Mouse (Mus musculus) midbrain, embryonic 11.5 days (tissue): ENCODE data around the gene Sgms1. TPM values are rescaled to one million over a fixed set of nuclear protein-coding genes. Genes with fewer than 3 reads are reported as not detected.
A peak's percentile ranks its signal among the peaks of the same experiment; 100 is the strongest.

Source experiments
- ATAC-seq: fragments of 200-750 bp; cut with Nextera tagmentation; 2 replicates; pipeline ENCODE4 v1.8.0; 2017; ENCODE audit warnings: moderate TSS enrichment, moderate library complexity; ENCODE audit not compliant: low FRiP score
- DNase-seq: peaks from one replicate; pipeline ENCODE4 v3.0.0; 2015; ENCODE audit warnings: low spot score; ENCODE audit errors: missing footprints
- H3K27ac ChIP-seq: fragments of 300-500 bp; sonication (generic); 2 replicates; pipeline ENCODE4 v1.5.1; 2014; ENCODE audit warnings: low read depth, low read length
- H3K27me3 ChIP-seq: fragments of 300-500 bp; sonication (generic); 2 replicates; pipeline ENCODE4 v1.6.1; 2014; ENCODE audit warnings: mild to moderate bottlenecking, low read length, moderate library complexity, mixed read lengths; ENCODE audit not compliant: control insufficient read depth, insufficient read depth
- H3K36me3 ChIP-seq: fragments of 300-500 bp; sonication (generic); 2 replicates; pipeline ENCODE4 v1.6.1; 2014; ENCODE audit warnings: mild to moderate bottlenecking, low read length, moderate library complexity, mixed read lengths; ENCODE audit not compliant: control insufficient read depth, insufficient read depth
- H3K4me1 ChIP-seq: fragments of 300-500 bp; sonication (generic); 2 replicates; pipeline ENCODE4 v1.6.1; 2014; ENCODE audit warnings: low read length; ENCODE audit not compliant: control insufficient read depth, insufficient read depth
- H3K4me2 ChIP-seq: fragments of 300-500 bp; sonication (generic); 2 replicates; pipeline ENCODE4 v1.6.1; 2014; ENCODE audit warnings: mild to moderate bottlenecking, moderate library complexity
- H3K4me3 ChIP-seq: fragments of 300-500 bp; sonication (generic); 2 replicates; pipeline ENCODE4 v1.5.1; 2014; ENCODE audit warnings: low read depth, low read length
- H3K9ac ChIP-seq: fragments of 300-500 bp; sonication (generic); 2 replicates; pipeline ENCODE4 v1.6.1; 2014; ENCODE audit warnings: low read length
- H3K9me3 ChIP-seq: fragments of 300-500 bp; sonication (generic); 2 replicates; pipeline ENCODE4 v1.6.1; 2016; ENCODE audit warnings: low read length; ENCODE audit not compliant: control insufficient read depth
- WGBS: fragments of 180-500 bp; shearing (Covaris S2); extraction: QIAGEN DNeasy Blood & Tissue Kit; methylation state at CpG from one replicate; pipeline ENCODE4 v1.1.7; 2014; 5-methylcytosine and 5-hydroxymethylcytosine counted together
- polyA plus RNA-seq: library from polyadenylated mRNA; unstranded; fragments of >200 nt; fragmentation: Nextera tagmentation; extraction: Ambion mirVana; gene quantifications from 2 replicates; pipeline ENCODE4 v1.2.1, GENCODE M21; 2014

Sgms1 gene
- polyA plus RNA-seq, 1 experiment from 2014 or later, result 10.1 TPM

- Histone ChIP-seq H3K9ac (no peak overlapping the region), H3K36me3 (no peaks in the 10 kb centered on the region), H3K4me2 (no peak overlapping the region), H3K27ac (no peak overlapping the region), H3K27me3 (no peaks in the 10 kb centered on the region), H3K4me3 (no peak overlapping the region), H3K9me3 (no peaks in the 10 kb centered on the region), H3K4me1 (no peaks in the 10 kb centered on the region)
- no peak for DNase-seq
- ATAC-seq, result no peak
- WGBS, result 89% methylated on average over 4 of the region's 4 CpGs
Measured at GRCm38 (mm10) chr19:32242153-32242552, 147.4 kb downstream of the Sgms1 start.

GRCm38 (mm10) chr19:32240417-32240990 lies 149.0 kb downstream of the Sgms1 start:
- Histone ChIP-seq H3K27me3 (no peaks in the 10 kb centered on the region), H3K27ac (no peak overlapping the region), H3K4me3 (no peak overlapping the region), H3K9ac (no peak overlapping the region), H3K4me2 (no peak overlapping the region), H3K4me1 (no peaks in the 10 kb centered on the region), H3K9me3 (no peaks in the 10 kb centered on the region), H3K36me3 (no peaks in the 10 kb centered on the region)
- WGBS, result 83% methylated on average over 7 of the region's 8 CpGs
- ATAC-seq (no peak), DNase-seq (no peak)

GRCm38 (mm10) chr19:32239925-32240324 lies 149.6 kb downstream of the Sgms1 start:
- 87% methylated on average over 4 of the region's 4 CpGs for WGBS
- no peaks in the 10 kb centered on the region for H3K27me3 ChIP-seq
- no peak for ATAC-seq

GRCm38 (mm10) chr19:32239459-32239792 lies 150.1 kb downstream of the Sgms1 start:
- Histone ChIP-seq H3K4me3 (no peak overlapping the region), H3K9me3 (no peaks in the 10 kb centered on the region), H3K27me3 (no peaks in the 10 kb centered on the region), H3K4me2 (no peak overlapping the region), H3K9ac (no peak overlapping the region), H3K27ac (no peak overlapping the region), H3K36me3 (no peaks in the 10 kb centered on the region), H3K4me1 (no peaks in the 10 kb centered on the region)
- ATAC-seq, result no peak
- 95% methylated on average over 5 of the region's 6 CpGs for WGBS
- no peak for DNase-seq

More at GRCm38 (mm10) chr19:32239925-32240324, 149.6 kb downstream of the Sgms1 start:
- Histone ChIP-seq H3K4me3 (no peak overlapping the region), H3K4me2 (no peak overlapping the region), H3K9ac (no peak overlapping the region), H3K27ac (no peak overlapping the region), H3K36me3 (no peaks in the 10 kb centered on the region), H3K9me3 (no peaks in the 10 kb centered on the region), H3K4me1 (no peaks in the 10 kb centered on the region)
- no peak for DNase-seq

- H3K36me3 ChIP-seq, result no peaks in the 10 kb centered on the region
- H3K4me3 ChIP-seq, result no peak overlapping the region
- no peaks in the 10 kb centered on the region for H3K9me3 ChIP-seq
- no peaks in the 10 kb centered on the region for H3K4me1 ChIP-seq
- H3K9ac ChIP-seq, result no peak overlapping the region
- H3K27ac ChIP-seq, result no peak overlapping the region
- DNase-seq (peak; percentile 41), ATAC-seq (no peak)
- H3K27me3 ChIP-seq, result no peaks in the 10 kb centered on the region
- no peak overlapping the region for H3K4me2 ChIP-seq
- 87% methylated on average over 11 of the region's 11 CpGs for WGBS
Measured at GRCm38 (mm10) chr19:32238722-32239458, 150.6 kb downstream of the Sgms1 start.

DNA sequence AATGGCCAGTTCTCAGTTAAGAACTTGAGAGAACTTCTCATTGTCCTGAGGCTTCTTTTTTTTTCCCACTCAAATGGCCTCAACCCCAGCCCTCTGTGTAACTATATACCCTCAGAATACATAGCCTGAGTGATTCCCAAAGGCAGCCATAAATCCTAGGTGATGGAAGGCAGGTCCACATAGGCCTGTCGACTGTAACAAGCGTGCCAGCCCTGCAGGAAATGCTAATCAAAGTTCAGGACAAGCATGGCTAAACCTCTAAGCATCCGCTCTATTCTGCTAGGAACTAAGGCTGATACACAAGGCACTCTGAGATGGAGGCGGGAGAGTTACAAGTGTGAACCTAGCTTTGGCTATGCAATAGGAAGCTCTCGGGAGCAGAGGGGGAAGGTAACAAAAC lies 151.8 kb downstream of the Sgms1 start:
- no peak overlapping the region for H3K27ac ChIP-seq
- DNase-seq, result peak; percentile 28
- H3K36me3 ChIP-seq, result no peaks in the 10 kb centered on the region
- H3K4me3 ChIP-seq, result no peak overlapping the region
- no peak for ATAC-seq
- WGBS, result 67% methylated on average over 5 of the region's 5 CpGs
- H3K27me3 ChIP-seq, result no peaks in the 10 kb centered on the region
- H3K9me3 ChIP-seq, result no peaks in the 10 kb centered on the region
- no peak overlapping the region for H3K4me2 ChIP-seq
- H3K9ac ChIP-seq, result no peak overlapping the region
- no peaks in the 10 kb centered on the region for H3K4me1 ChIP-seq

DNA sequence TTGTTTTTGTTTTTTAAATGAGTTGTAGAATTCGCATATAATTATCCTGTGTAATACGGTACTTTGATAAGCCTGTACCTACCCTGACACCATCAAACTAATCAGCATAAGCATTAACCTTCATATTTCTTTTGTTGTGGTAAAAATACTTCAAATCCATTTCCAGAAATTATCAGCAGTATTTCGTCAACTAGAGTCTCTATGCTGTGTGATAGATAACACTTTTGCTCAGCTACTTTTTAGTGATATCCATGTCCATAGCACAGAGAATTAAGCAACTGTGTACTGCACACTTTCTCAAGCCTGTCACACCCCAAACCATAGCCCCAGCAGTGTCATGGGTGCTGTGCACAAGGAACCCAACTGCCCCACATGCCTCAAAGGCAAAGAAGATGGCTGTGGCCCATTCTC lies 152.3 kb downstream of the Sgms1 start:
- DNase-seq, result peak; percentile 61
- Histone ChIP-seq H3K27me3 (no peaks in the 10 kb centered on the region), H3K4me3 (no peak overlapping the region), H3K9ac (no peak overlapping the region), H3K4me1 (no peaks in the 10 kb centered on the region), H3K27ac (no peak overlapping the region), H3K4me2 (no peak overlapping the region), H3K9me3 (no peaks in the 10 kb centered on the region), H3K36me3 (no peaks in the 10 kb centered on the region)
- ATAC-seq, result no peak
- 90% methylated on average over 3 of the region's 3 CpGs for WGBS

DNA sequence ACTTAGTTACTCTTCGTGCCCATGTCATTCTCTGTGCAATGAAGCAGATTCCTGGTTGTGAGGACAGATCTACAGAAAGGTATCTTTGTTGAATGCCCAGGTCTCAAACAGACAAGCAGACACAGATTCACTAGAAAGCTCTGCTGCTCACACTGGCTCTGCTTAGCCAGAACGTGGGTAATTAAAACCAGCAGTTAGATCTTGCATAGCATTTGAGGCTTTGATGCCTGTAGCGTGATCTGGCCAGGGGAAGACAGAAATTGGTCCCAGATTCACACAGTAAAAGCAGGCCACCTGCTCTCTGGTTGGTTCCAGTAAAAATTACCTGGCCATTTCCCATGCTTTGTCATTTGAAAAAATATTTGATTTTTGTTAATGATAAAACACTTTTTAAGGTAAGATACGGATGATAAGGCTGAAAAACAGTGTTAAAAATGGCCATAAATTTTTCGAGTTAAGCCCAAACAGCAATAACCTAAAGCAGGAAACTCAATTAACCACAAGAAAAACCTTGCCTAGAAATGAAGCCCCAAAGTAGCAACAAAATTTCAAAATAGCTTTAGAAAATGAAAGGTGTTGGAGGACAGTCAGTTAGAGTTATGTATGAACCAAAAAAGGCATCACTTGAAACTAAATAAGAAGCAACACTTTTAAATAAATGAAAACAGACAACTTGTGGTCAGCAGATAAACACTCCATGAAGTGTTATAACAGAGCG lies 154.6 kb downstream of the Sgms1 start:
- Histone ChIP-seq H3K4me2 (no peak overlapping the region), H3K9me3 (no peaks in the 10 kb centered on the region), H3K27ac (no peak overlapping the region), H3K27me3 (no peaks in the 10 kb centered on the region), H3K4me3 (no peak overlapping the region), H3K4me1 (no peaks in the 10 kb centered on the region), H3K36me3 (no peaks in the 10 kb centered on the region), H3K9ac (no peak overlapping the region)
- no peak for ATAC-seq
- 82% methylated on average over 6 of the region's 6 CpGs for WGBS
- no peak for DNase-seq

GRCm38 (mm10) chr19:32231292-32231691 lies 158.2 kb downstream of the Sgms1 start:
- Histone ChIP-seq H3K4me2 (no peak overlapping the region), H3K27me3 (no peaks in the 10 kb centered on the region), H3K36me3 (no peaks in the 10 kb centered on the region), H3K4me3 (no peak overlapping the region), H3K9me3 (no peaks in the 10 kb centered on the region), H3K4me1 (no peaks in the 10 kb centered on the region), H3K9ac (no peak overlapping the region), H3K27ac (no peak overlapping the region)
- WGBS, result 82% methylated on average over 10 of the region's 10 CpGs
- DNase-seq (no peak), ATAC-seq (no peak)
